Mouse (Mus musculus) embryo, embryonic 10.5 days (tissue): ENCODE data around the gene Msl2.
A peak's percentile ranks its signal among the peaks of the same experiment; 100 is the strongest.

Experiments used
- DNase-seq: peaks from one replicate; pipeline ENCODE4 v3.0.0-alpha.2; 2015; ENCODE audit warnings: low spot score

Msl2 gene

DNA sequence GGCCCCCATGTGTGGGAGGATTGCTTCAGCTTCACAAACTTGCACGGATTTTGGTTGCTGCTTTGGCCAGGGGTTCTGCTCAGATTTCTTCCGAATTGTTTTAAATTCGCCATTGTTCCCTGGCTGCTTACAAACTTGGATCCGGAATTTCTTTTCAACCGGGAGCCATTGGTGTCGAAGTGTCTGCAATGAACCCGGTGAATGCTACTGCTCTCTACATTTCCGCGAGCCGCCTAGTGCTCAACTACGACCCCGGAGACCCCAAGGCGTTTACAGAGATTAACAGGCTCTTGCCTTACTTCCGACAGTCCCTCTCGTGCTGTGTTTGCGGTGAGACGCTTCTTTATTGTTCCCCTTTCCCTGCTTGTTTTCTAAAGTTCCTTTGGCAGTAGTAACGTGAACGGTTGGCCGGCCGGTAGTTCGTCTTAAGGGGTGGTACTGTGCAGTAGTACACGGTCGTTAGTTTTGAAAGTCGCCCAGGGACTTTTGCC lies 1.2 kb downstream of the Msl2 start:
- peak; percentile 61 for DNase-seq

DNA sequence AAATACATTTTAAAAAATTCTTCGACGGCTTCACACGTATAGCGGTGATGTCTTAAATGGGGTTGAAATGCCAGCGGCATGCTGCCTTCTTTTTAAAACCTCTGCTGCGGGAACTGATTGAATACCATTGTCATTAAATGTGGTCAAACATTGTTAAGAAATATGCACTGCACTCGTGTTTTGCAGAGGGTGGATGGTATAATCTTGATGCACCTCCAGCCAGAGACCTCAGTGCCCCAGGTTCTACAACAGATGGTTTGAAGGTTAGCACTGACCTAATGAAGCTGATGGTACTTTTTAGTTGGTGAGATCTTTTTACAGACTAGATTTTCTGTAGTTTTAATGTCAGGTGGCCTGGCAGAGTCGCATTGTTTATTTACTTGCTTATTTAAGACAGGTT lies 1.8 kb downstream of the Msl2 start:
- peak; percentile 22 for DNase-seq

DNA sequence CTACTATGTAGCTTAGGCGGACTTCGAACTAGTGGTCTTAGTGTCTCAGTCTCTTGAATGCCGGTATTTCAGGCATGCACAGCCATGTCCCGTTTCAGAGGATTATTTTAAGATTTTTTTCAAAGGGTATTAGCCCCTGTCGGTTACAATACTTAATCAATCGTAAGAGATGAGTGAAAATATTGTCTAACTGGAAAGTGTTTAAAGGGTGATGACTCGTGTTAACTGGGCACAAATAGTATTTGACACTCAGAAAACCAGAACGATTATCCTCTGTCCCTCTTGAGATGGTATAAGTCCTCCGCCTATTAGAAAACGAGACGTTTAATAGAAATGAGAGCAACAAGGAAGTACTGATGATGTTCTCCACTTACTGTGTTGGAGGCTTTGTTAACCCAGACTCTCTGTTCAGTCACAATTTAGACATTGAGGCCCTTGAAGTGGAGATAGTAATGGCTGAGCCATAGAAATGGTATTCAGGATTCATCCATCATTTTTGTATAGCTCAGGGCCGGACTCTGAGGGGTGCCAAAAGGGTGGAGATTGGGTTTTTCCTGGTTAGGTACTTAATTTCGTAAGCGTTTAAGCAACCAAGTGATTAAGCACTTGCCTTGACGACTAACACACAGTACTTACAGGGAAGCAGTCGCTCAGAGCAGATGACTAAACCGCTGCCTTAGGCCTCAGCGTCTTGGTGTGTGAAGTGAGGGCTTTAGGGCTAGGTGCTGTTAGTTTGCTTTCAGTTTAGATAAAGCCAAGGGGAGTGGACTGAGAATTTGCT lies 2.4 kb downstream of the Msl2 start:
- peak; percentile 33 for DNase-seq

DNA sequence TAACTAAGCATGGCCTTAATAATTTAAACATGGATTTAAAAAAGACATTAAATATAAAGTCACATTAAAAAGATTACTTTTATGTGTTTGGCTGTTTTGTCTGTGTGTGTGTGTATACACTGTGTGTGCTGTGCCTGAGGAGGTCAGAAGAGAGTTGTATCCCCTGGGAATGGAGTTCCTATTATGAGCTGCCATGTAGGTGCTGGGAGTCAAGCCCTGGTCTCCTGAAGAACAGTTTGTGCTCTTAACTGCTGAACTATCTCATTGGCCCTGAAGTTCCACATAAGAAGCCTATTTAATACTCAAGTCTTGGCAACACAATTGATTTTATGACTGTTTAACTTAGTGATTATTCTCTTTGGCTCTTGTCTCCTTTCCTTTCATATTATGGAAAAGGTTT lies 3.6 kb downstream of the Msl2 start:
- DNase-seq: no peak

DNA sequence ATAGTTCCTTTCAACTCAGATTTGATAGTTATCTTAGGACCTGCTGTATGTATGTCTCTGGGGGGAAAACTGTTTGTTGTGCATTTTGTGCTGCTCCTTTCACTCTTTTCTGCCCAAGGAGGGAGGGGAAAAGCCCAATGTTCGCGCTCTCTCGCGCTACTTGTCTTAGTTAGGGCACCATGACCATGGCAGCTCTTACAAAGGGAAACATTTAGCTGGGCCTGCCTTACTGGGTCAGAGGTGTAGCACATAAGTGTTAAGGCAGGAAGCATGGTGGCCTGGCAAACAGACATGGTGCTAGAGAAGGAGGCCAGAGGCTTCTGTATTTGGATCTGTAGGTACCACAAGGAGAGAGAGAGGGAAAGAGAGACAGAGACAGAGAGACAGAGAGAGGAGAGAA lies 4.7 kb downstream of the Msl2 start:
- peak; percentile 26 for DNase-seq

DNA sequence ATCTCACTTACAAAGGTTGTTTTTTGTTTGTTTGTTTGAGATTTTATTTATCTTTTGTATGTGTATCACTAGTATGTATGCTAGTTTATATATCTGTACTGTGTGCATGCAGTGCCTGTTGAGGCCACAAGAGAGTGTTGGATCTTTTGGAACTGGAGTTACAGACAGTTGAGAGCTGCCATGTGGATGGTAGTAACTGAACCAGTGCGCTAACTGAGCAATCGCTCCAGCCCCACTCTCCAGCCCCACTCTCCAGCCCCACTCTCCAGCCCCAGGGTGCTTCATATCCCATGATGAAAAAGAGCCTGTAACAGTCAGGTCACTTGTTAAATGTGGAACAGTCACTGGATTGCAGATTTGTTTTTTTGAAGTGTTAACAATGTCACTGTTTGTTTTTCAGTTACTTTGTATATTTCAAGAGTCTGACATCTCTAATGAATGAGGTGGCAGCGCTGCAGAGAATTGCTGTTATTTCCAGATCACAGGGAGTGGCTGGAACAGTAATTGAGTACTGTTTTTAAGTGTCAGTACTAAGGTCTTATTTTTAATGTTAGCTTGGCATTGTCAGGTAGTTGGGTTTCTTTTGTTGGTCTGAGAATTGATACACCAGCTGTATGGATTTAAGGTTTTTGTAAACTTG lies 6.3 kb downstream of the Msl2 start:
- no peak for DNase-seq

DNA sequence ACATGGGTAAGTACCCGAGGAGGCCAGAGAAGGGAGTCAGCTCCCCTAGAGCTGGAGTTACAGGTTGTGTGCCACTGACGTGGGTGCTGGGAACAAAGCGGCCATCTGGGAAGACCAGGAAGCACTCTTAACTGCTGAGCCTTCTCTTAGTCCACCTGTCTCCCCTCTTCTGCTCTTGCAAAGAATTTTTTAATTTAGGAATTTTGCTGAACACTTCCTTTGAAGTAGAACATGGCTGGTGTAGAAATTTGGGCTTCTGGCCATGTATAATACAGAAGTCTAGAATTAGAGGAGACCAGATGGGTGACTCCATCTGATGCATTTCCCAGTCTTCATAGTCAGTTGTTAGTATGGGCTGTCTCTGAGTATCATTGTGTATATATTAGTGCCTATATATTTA lies 9.8 kb downstream of the Msl2 start:
- no peak for DNase-seq

DNA sequence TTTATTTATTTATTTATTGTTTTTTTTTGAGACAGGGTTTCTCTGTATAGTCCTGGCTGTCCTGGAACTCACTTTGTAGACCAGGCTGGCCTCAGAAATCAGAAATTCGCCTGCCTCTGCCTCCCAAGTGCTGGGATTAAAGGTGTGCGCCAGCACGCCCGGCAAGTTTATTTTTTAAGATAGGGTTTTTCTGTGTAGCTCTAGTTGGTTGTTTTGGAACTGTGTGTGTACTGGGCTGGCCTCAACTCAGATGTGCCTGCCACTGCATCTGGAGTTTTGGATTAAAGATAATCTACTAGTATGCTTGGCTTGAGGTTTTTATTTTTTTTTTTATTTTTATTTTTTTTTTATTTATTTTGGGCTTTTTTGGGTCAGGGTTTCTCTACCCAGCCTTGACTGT lies 21.5 kb downstream of the Msl2 start:
- no peak for DNase-seq

DNA sequence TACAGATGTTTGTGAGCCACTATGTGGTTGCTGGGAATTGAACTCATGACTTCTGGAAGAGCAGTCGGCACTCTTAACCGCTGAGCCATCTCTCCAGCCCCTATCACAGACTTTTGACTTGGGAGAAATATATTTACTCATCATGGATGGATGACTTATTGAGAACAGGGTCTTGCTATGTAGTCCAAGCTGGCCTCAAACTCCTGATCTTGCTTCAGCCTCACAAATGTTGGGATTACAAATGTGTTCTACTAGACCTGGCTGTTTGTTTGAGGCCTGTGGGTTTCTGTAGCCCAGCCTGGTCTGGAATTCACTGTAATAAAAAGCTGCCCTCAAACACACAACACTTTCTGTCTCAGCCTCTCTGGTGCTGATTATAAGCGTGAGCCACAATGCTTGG lies 22.6 kb downstream of the Msl2 start:
- DNase-seq: no peak

DNA sequence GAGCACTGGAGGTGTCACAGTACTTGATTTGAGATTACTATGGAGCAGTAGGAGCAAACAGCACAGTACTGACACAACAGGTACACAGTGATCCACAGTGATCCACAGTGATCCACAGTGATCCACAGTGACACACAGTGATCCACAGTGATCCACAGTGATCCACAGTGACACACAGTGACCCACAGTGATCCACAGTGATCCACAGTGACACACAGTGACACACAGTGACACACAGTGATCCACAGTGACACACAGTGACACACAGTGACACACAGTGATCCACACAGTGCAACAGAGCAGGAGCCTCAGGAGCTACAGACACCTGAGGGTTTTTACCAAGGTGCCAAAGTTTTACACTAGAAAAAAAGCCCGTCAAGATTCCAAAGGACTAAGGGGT lies 23.6 kb downstream of the Msl2 start:
- DNase-seq: no peak

DNA sequence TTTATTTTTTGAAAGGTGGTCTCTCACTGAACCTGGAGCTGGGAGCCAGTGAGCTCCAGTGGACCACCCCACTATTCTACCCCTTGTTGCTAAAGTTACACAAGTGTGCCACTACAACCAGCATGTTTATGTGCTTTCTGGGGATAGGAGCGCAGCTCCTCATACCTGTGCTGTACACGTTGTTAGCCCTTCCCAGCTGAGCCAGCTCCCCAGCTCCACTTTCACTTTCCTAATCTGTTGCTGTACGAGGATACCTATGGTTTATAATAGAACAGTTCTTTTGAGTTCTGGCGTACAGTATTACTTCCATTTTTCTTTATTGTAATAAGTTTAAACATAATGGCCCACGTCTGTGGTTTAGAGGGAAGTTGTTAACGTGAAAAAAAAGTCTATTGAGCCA lies 25.5 kb downstream of the Msl2 start:
- no peak for DNase-seq

DNA sequence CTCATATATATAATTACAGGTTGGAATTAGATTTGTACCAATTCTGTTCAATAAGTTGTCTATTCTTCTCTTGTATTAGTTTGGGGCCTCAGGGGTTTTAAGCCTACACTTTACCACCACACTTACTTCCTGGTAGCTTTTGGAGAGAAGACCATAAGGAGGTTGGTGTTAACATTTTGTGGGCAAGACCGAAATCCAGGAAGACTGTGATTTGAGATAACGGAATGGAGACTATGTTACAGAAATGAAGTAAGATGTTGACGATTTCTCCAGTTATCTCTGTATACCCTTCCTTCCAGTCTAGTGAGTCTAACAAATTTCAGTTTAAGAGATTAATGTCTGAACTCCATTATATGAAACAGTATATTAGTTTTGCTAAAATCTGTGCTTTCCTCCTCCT lies 26.3 kb downstream of the Msl2 start:
- no peak for DNase-seq

DNA sequence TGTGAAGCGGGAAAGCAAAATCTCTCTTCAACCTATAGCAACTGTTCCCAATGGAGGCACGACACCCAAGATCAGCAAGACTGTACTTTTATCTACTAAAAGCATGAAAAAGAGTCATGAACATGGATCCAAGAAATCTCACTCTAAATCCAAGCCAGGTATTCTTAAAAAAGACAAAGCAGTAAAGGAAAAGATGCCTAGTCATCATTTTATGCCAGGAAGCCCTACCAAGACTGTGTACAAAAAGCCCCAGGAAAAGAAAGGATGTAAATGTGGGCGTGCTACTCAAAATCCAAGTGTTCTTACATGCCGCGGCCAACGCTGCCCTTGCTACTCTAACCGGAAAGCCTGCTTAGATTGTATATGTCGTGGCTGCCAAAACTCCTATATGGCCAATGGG lies 27.6 kb downstream of the Msl2 start:
- DNase-seq: no peak

DNA sequence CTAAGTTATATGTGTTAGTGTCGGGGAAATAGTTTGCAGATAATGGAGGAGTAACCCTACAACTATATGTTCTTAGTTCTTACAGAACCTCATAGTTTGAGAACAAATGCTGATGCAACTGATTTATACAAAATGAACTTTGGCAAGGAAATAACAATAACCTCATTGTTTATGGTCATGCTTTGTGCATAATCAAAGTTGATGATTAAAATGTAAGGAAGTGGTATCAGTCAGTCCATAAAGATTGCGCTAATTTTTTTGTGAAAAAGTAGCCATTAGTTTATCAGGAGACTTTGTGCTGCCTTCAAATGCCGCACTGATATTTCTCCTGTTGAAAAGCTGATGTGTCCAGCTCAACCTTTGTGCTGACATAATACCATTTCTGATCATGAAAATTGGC lies 28.4 kb downstream of the Msl2 start:
- no peak for DNase-seq

DNA sequence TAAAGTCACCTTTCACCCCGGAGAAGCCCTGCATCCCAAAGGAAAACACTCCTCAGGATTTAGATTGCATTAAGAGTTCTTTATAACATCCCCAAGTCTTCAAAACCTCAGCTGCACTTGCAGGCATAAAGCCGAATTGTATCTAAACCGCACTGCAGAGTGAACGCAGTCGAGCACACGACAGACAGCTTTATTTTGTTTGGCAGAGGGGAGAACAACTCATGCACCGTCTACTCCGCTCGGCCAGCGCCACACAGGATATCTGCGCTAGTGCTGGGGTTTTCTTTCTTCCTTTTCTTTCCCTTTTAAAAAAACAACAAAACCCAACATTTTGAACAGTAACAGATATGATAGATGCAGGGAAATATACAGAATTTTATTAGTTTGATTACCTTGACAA lies 31.0 kb downstream of the Msl2 start:
- DNase-seq: no peak

DNA sequence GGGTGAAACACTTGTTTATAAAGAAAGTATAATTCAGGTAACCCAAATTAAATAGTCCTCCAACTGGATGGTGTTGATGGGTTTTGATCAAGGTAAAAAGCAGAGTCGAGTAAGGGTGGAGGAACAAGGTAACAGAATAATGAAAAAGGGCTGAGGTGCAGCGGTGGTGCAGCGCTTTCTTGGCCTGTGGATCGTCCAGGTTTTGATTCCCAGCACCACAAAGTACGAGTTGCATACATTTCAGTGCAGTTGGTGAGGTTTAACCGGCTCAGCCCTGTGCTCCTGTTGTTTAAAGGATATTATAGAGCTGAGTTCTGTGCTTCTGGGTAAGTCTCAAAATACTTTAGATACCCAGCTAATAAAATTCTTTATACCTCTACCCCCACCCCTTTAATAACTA lies 31.8 kb downstream of the Msl2 start:
- no peak for DNase-seq

DNA sequence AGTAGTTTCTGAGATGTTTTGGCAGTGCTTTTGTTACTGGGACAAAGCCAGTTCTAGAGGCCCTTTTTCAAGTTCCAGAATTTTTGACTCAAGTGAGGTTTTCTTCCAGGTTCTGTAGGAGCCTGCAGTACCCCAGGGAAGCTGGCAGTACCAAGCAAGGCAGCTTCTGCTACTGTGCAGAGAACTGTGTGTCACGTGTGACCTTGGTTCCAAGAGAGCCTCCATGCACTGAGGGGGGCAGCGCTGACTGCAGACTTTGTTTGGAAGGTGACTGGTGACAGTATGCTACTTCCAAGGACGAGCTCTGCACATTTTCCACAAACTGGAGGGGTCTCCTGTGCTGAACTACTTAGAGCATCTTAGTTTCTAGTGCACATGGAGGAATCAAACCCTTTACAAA lies 33.5 kb downstream of the Msl2 start:
- no peak for DNase-seq

DNA sequence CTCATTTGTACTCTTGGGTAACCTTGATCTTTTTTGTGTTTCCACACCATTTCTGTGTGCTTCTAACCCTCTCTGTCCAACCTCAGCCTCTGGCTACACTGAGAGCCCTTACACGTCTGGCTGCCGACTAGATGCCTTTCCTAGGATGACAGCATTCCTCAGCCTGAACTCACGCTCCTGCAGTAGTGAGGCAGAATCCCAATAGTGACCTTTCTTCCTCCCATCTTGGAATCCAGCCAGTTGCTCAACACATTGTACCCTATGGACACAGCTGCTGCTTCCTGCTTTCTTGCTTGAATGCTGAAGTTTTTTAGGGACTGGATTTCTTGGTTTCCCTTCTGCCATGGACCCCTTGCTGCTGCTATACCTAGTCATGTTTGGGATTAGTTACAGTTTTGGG lies 36.1 kb downstream of the Msl2 start:
- no peak for DNase-seq

DNA sequence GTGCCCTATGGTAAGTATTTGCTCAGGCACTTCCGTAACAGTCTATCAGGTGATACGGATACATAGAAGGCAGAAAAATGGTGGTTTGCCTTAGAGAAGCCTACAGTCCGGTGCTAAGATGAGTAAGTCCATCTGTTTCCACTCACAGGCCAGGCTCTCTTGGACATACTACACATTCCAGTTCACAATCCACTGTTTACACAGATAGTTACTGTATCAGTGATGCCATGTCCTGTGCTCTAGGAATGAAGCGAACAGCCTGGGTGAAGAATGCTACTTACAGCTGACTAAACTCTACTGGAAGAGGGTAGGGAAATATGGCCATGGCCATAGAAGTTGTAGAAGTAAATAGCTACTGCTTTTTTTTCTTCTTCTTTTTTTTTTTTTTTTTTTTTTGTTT lies 39.4 kb downstream of the Msl2 start:
- DNase-seq: no peak

DNA sequence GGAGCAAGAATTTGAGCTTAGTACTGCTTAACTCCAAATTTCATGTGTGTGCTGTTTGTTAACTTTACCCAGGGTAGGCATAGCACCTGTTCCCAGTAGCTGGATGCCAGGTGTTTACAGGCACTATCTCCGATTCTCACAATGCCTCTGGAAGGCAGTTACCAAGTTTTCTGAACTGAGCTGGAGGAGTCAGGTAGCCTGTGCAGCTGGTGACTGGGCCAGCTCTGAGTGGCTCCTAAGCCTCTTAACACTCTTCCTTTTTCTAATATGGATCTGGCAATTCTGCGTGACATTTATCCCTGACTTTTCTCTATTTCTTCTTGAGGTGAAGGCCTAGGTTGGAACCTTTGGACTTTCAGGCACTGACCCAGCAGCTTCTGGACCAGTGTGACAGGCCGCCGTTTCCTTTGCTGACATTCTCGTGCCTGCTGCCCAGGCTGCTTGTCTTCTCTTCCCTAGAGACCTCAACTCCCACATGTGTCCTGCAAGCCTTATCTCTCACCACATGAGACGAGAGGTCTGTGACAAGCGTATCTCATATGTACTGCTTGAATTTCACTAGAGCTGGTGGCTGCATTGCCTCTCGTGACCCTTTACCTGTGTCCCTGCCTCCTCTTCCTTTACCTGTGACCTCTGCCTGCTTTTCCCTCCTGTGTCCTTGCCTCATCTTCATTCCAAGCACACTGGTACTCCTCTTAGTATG lies 40.4 kb downstream of the Msl2 start:
- no peak for DNase-seq

DNA sequence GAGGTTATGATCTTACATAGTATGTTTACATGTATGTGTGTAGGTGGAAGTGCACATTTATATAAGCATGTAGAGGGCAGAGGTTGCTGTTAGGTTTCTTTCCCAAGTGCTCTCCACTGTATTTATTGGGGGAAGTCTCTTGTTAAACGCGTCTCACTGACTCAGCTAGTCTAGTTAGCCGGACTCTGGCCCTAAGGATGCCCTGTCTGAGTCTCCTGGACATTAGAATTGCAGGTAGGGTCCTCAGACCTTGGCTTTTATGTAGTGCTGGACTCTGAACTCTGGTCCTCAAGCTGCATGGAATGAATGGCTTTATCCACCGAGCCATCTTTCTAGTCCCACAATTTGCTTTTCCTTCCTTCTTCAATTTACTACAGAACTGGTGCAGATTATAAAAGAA lies 69.7 kb downstream of the Msl2 start:
- no peak for DNase-seq

DNA sequence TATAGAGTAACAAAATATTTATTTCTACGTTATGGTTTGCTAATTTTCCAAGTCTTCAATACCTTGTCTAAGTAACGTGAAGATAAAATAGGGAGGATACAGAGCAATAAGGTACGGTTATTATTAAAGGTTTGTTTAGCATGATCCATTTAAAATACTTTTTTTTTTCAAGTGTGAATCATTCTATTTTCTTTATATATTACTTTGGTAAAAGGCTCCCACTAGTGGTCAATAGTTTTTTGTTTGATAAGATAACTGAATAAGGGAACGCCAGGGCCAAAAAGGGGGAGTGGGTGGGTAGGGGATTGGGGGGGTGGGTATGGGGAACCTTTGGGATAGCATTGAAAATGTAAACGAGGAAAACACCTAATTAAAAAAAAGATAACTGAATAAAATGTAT lies 79.0 kb downstream of the Msl2 start:
- DNase-seq: no peak
